Mouse (Mus musculus): ENCODE measurements at regions not wholly inside any gene's neighbourhood (a gene's known extent, or its start where the extent isn't known, plus 50 kb on each side); places are given as distances from the start of the nearest gene placed in this dataset.

DNA sequence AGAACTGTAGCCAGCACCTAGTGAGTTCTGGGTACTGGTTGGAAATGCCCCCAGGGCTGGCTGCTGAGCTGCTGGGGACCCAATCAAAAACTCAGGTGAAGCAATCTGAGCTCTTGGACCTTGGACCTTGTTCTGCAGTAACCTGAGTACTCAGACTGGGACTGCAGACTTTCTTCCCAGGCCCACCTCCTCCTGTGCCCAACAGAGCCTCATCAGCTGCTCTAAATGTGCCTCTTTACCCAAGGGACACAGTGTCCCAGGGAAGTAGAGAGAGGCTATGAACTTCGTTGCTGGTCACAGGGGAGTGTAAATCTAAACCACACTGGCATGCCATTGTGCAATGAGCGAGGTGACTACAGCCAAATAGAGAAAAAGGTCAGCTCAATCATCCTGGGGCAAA lies 277.6 kb upstream of the Zmiz1 start:
- Histone ChIP-seq H3K27me3 (ENCODE audit: control insufficient read depth in 1 of 2, insufficient read depth in 2 of 2, low read length in 2 of 2) (no peaks in the 10 kb centered on the region), H3K4me1 (ENCODE audit: control insufficient read depth in 1 of 2, insufficient read depth in 2 of 2, low read length in 2 of 2) (no peaks in the 10 kb centered on the region), H3K4me3 (ENCODE audit: control insufficient read depth in 1 of 2, insufficient read depth in 1 of 2, low read depth in 2 of 2, low read length in 2 of 2) (no peak overlapping the region), H3K79me2 (ENCODE audit: control insufficient read depth, insufficient read depth, low read length, poor library complexity) (no peaks in the 10 kb centered on the region), H3K36me3 (ENCODE audit: control insufficient read depth in 1 of 2, insufficient read depth in 2 of 2, low read length in 2 of 2) (no peaks in the 10 kb centered on the region), H3K27ac (ENCODE audit: control insufficient read depth, low read depth, low read length) (no peak overlapping the region), H3K9me3 (replicated peaks; ENCODE audit: insufficient read depth, low read length) (no peaks in the 10 kb centered on the region), H3K9ac (ENCODE audit: control insufficient read depth, low read depth, low read length, poor library complexity, severe bottlenecking) (no peak overlapping the region)
- DNase-seq (ENCODE audit: low read depth, low spot score), result no peak
- TF ChIP-seq SMC3 (IDR thresholded peaks at IDR 0.05; ENCODE audit: low read depth, low read length), result no peak
- TF ChIP-seq MAZ (IDR thresholded peaks at IDR 0.05; ENCODE audit: low read depth, low read length), result no peak
- TF ChIP-seq NELFE (IDR thresholded peaks at IDR 0.05; ENCODE audit: low read depth, low read length), result no peak
- TF ChIP-seq TBP (IDR thresholded peaks at IDR 0.05; ENCODE audit: low read depth, low read length), result no peak
- TF ChIP-seq ELF1 (IDR thresholded peaks at IDR 0.05; ENCODE audit: low read depth, low read length), result no peak
- no peak for TF ChIP-seq MAX (IDR thresholded peaks at IDR 0.05; ENCODE audit: low read length)
- TF ChIP-seq POLR2AphosphoS5 (IDR thresholded peaks at IDR 0.05; ENCODE audit: borderline replicate concordance, low read depth, low read length), result no peak
- no peak for TF ChIP-seq CHD2 (IDR thresholded peaks at IDR 0.05; ENCODE audit: low read length)
- TF ChIP-seq EP300 (IDR thresholded peaks at IDR 0.05; ENCODE audit: low read depth in 1 of 2, low read length in 2 of 2), result no peak
- TF ChIP-seq TAL1 (IDR thresholded peaks at IDR 0.05; ENCODE audit: low read length), result no peak

DNA sequence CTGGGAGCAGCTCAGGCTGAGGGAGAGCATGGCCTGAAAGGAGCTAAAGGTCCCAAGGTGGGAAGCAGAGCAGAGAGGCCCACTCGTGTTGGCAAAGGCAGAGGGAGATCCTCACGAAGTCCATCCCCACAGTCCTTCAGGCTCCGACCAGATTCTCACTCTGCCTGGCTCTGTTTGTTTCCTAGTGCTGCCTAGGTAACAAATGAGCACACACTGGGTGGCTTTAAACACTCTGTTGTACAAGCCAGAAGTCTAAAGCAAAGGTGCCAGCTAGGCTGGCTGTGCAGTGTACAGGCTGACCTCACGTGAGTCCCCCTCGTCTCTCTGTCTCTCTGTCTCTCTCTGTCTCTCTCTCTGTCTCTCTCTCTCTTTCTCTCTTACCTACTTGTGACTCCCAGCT lies 274.9 kb upstream of the Zmiz1 start:
- no peak overlapping the region for H3K27ac ChIP-seq (ENCODE audit: control insufficient read depth, low read depth, low read length)
- H3K4me3 ChIP-seq (ENCODE audit: control insufficient read depth in 1 of 2, insufficient read depth in 1 of 2, low read depth in 2 of 2, low read length in 2 of 2), result no peak overlapping the region
- TF ChIP-seq CHD2 (IDR thresholded peaks at IDR 0.05; ENCODE audit: low read length) (no peak), E2F4 (IDR thresholded peaks at IDR 0.05; ENCODE audit: borderline replicate concordance, low read depth, low read length) (no peak), CTCF (IDR thresholded peaks at IDR 0.05 in 2 of 3, conservative IDR thresholded peaks at IDR 0.05 in 1 of 3; ENCODE audit: control insufficient read depth in 1 of 3, insufficient read depth in 1 of 3, low read depth in 2 of 3, low read length in 3 of 3, poor library complexity in 1 of 3, severe bottlenecking in 1 of 3) (no peak), MAZ (IDR thresholded peaks at IDR 0.05; ENCODE audit: low read depth, low read length) (no peak), KAT2A (conservative IDR thresholded peaks at IDR 0.05; ENCODE audit: low read depth, low read length) (no peak)
- DNase-seq (ENCODE audit: low read depth, low spot score), result no peak
- H3K4me1 ChIP-seq (ENCODE audit: control insufficient read depth in 1 of 2, insufficient read depth in 2 of 2, low read length in 2 of 2), result no peaks in the 10 kb centered on the region
- no peaks in the 10 kb centered on the region for H3K79me2 ChIP-seq (ENCODE audit: control insufficient read depth, insufficient read depth, low read length, poor library complexity)
- H3K27me3 ChIP-seq (ENCODE audit: control insufficient read depth in 1 of 2, insufficient read depth in 2 of 2, low read length in 2 of 2), result no peaks in the 10 kb centered on the region
- no peaks in the 10 kb centered on the region for H3K36me3 ChIP-seq (ENCODE audit: control insufficient read depth in 1 of 2, insufficient read depth in 2 of 2, low read length in 2 of 2)
- H3K9ac ChIP-seq (ENCODE audit: control insufficient read depth, low read depth, low read length, poor library complexity, severe bottlenecking), result no peak overlapping the region
- no peaks in the 10 kb centered on the region for H3K9me3 ChIP-seq (replicated peaks; ENCODE audit: insufficient read depth, low read length)

DNA sequence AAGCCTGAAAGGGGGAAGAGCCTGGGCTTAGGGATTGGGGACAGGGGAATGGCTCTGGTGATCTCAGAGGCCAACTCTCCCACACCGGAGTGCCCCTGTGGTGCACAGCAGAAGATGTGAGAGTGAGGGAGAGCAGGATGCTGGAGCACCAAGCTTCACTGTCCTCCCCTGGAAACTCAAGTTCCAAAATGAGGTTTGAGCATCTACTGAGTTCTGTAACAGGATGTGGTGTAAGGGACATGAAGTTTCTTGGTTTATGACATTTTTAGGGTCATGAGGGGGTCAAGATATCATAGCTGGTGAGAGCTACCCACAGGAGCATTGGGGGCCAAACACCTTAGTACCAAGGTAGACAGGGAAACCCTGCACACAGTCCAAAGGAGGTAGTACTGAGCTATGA lies 274.1 kb upstream of the Zmiz1 start:
- Histone ChIP-seq H3K4me3 (ENCODE audit: control insufficient read depth in 1 of 2, insufficient read depth in 1 of 2, low read depth in 2 of 2, low read length in 2 of 2) (no peak overlapping the region), H3K27me3 (ENCODE audit: control insufficient read depth in 1 of 2, insufficient read depth in 2 of 2, low read length in 2 of 2) (no peaks in the 10 kb centered on the region), H3K79me2 (ENCODE audit: control insufficient read depth, insufficient read depth, low read length, poor library complexity) (no peaks in the 10 kb centered on the region), H3K27ac (ENCODE audit: control insufficient read depth, low read depth, low read length) (no peak overlapping the region), H3K9ac (ENCODE audit: control insufficient read depth, low read depth, low read length, poor library complexity, severe bottlenecking) (no peak overlapping the region), H3K4me1 (ENCODE audit: control insufficient read depth in 1 of 2, insufficient read depth in 2 of 2, low read length in 2 of 2) (no peaks in the 10 kb centered on the region), H3K36me3 (ENCODE audit: control insufficient read depth in 1 of 2, insufficient read depth in 2 of 2, low read length in 2 of 2) (no peaks in the 10 kb centered on the region), H3K9me3 (replicated peaks; ENCODE audit: insufficient read depth, low read length) (no peaks in the 10 kb centered on the region)
- TF ChIP-seq E2F4 (IDR thresholded peaks at IDR 0.05; ENCODE audit: borderline replicate concordance, low read depth, low read length), result no peak
- TF ChIP-seq MYC (IDR thresholded peaks at IDR 0.05; ENCODE audit: low read depth, low read length), result no peak
- TF ChIP-seq GABPA (IDR thresholded peaks at IDR 0.05; ENCODE audit: low read depth, low read length), result no peak
- TF ChIP-seq POLR2AphosphoS5 (IDR thresholded peaks at IDR 0.05; ENCODE audit: borderline replicate concordance, low read depth, low read length), result no peak
- no peak for TF ChIP-seq POLR2A (IDR thresholded peaks at IDR 0.05; ENCODE audit: control insufficient read depth in 1 of 2, insufficient read depth in 1 of 2, low read depth in 1 of 2, low read length in 2 of 2, poor library complexity in 1 of 2)
- TF ChIP-seq BHLHE40 (IDR thresholded peaks at IDR 0.05; ENCODE audit: borderline replicate concordance, low read depth, low read length), result no peak
- TF ChIP-seq ZC3H11A (IDR thresholded peaks at IDR 0.05; ENCODE audit: low read depth, low read length), result no peak
- no peak for TF ChIP-seq ETS1 (IDR thresholded peaks at IDR 0.05; ENCODE audit: low read depth, low read length)
- TF ChIP-seq KAT2A (conservative IDR thresholded peaks at IDR 0.05; ENCODE audit: low read depth, low read length), result no peak
- no peak for TF ChIP-seq MAFK (IDR thresholded peaks at IDR 0.05; ENCODE audit: borderline replicate concordance, low read depth, low read length)
- DNase-seq (ENCODE audit: low read depth, low spot score), result no peak
